Mouse (Mus musculus) heart, embryonic 16.5 days (tissue): ENCODE results near the gene Xirp1. TPM values are rescaled to one million over a fixed set of nuclear protein-coding genes. Genes with fewer than 3 reads are reported as not detected.

Experiments
- polyA plus RNA-seq: library from polyadenylated mRNA; unstranded; fragments of >200 nt; fragmentation: Nextera tagmentation; extraction: Ambion mirVana; gene quantifications from 2 replicates; pipeline ENCODE4 v1.2.1, GENCODE M21; 2015

Xirp1 gene
- polyA plus RNA-seq, 1 experiment from 2014 or later: 54.9 TPM

Other genes with a start within 250 kb of the Xirp1 start
- 0.05 TPM in 1 of 2 replicates, not detected in the other for gene Scn11a, start 198.1 kb downstream of the Xirp1 start, polyA plus RNA-seq
- gene Wdr48, start 128.7 kb downstream of the Xirp1 start, polyA plus RNA-seq: 36.1 and 37.3 TPM in 2 replicates
- 22.4 and 23.1 TPM in 2 replicates for gene Gorasp1, start 86.0 kb downstream of the Xirp1 start, polyA plus RNA-seq
- gene Ttc21a, start 86.0 kb downstream of the Xirp1 start, polyA plus RNA-seq: 0.37 and 0.39 TPM in 2 replicates
- 6.5 and 9.4 TPM in 2 replicates for gene Csrnp1, start 38.9 kb downstream of the Xirp1 start, polyA plus RNA-seq
- 6.1 and 6.2 TPM in 2 replicates for gene Cx3cr1, start 46.3 kb upstream of the Xirp1 start, polyA plus RNA-seq
- gene Ccr8, start 68.5 kb upstream of the Xirp1 start, polyA plus RNA-seq: 1.2 and 4.4 TPM in 2 replicates
- 21.9 and 23.0 TPM in 2 replicates for gene Slc25a38, start 86.8 kb upstream of the Xirp1 start, polyA plus RNA-seq
- 839 and 856 TPM in 2 replicates for gene Rpsa, start 104.1 kb upstream of the Xirp1 start, polyA plus RNA-seq
- 0.07 TPM in 1 of 2 replicates, not detected in the other for gene Mobp, start 126.1 kb upstream of the Xirp1 start, polyA plus RNA-seq